Mouse (Mus musculus) right cerebral cortex, postnatal 10 days (tissue): Measurements from ENCODE around the gene Fgfr2.
A peak's percentile ranks its signal among the peaks of the same experiment; 100 is the strongest.

ENCODE experiments used
- DNase-seq, 2 experiments: peaks; one replicate each; pipeline ENCODE4 v3.0.0; 2021; ENCODE audit warnings: low spot score in 2 of 2

The Fgfr2 gene

DNA sequence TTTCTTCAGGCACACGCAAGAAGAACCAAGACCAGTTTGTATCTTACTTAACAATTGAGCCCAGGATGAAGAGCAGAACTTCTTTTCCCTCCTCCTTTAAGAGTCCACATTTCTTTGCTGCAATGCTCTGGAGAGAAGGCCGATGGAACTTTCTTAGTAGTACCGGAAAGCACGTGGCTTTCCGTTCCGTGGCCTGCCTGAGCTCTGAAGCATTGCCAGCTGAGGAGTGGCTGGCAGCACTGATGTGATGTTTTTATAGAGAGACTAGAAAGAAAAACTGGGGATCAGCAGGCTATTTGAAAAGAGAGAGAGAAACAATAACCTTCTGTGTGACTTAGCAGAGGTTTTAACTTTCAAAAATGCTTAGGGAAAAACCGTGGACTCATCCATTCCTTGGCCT, 1031.6 kb downstream of the Fgfr2 start:
- DNase-seq = no peak

DNA sequence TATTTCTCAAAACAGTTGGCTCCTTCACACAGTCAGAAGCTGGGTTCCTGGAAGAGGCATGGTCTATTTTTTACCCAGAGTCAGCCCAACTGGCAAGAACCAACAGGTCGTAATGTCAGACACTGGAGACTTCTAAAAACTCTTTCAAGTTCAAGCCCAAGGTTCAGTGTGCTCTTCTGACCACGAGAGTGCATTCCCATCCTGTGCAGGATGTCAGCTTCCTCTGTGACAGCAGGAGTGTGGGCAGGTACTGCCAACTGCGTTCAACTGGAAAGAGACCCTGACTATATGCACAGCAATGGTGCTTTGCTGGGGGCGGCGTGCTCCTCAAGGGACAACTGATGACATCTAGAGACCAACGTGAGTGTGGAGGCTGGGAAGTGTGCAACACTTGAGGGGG, 1034.5 kb downstream of the Fgfr2 start:
- DNase-seq = no peak

DNA sequence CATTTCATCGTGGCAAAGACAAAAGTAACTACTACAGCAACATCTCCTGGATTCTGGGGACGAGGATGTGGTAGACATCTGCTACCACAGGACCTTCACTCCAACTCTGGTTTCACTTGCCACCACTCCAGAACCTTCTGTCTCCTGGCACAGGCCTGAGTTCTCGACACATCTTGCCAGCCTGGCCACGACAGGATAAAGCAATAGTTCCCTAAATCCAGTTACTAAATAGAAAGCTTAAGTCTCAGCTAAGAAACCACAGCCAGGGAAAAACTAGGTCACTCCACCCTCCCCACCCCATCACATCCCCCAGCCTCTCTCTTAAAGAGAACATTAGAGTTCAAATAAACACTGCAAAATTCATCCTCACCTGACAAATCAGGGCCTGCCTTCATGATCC, 1035.0 kb downstream of the Fgfr2 start:
- peak in 1 of 2 experiments; percentile 52 for DNase-seq

DNA sequence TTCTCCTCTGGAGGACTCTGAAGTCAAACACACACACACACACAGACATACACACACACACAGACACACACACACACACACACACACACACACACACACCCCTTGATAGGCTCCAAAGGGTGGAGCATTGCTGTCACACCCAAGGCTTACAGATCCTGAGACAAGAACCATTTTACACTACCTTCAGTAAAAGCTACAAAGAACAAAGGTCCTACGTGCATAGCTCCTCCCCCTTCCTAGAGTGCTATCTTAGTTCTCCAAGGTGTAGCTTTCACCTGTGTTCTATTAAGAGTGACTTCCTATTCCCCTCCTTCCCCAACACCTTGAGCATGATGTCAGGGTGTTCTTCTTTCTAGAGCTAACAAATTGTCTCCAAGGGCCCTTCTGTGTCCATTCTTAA, 1047.3 kb downstream of the Fgfr2 start:
- no peak for DNase-seq

DNA sequence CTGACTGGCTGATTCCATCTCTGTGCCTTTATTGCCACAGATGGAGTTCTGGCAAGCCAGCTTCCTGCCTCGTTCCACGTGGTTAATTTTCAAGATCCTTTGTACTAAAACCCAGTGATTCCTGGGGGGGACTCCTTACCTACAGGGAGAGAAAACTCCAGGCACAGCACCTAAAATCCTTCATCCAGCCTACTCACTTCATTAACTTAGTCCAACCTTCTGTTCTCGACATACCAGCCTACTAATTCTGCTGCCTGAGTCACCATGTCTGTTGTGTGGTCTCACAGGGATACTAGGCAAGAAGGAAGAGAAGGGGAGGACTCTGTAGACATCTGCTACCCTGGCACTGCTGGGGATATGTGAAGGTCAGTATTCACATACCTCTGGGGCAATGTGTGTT, 1048.6 kb downstream of the Fgfr2 start:
- no peak for DNase-seq

DNA sequence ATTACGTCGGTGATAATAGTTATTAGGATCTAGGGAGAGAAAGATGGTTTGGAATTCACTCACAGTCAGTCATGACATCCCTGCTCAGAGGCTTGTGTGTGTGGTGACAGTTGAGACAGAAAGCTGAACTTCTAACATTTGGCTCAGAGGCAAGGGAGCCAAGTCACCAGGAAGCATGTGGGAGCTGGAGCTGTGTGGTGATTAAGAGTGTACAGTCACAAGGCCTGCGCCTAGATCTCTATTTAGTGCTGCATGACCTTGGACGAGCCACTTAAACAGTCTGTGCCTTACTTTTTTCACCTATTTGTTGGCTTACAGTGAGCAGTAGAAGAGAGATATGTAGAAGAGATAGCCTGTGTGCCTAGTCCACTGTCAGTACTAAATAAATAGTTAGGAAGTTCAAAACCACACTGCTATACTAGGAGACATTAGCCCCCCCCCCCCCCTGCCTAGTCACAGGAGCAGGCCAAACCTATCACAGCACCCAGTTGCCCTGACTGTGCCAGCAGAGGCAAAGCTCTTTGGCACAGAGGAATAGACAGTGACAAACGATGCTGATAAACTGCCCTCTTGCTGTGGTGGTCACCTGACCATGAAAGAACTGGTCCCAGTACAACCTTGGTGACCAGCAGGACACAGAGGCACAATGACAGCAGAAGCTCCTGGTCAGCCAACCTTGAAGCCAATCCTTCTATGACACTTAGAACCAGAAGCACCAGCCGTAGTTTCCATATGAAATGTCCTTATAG, 1052.1 kb downstream of the Fgfr2 start:
- no peak for DNase-seq

DNA sequence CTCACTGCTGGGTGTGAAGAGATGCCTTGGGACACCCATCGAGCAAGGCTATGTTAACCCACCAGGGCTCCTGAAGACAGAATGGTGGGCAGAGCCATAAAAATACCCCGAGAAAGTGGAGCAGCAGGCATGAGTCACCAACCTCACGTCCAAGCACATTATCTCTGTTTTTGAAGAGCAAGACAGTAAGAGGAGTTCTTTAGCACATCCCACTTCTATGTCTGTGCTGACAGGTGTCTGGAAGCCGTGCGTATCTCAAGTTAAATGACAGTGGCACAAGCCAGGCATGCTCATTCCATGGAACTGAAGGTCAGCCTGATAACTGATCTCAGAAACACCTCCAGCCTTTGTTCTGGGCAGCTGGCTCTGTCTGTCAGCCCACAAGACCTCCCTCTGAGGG, 1055.2 kb downstream of the Fgfr2 start:
- DNase-seq = peak in 1 of 2 experiments; percentile 57

DNA sequence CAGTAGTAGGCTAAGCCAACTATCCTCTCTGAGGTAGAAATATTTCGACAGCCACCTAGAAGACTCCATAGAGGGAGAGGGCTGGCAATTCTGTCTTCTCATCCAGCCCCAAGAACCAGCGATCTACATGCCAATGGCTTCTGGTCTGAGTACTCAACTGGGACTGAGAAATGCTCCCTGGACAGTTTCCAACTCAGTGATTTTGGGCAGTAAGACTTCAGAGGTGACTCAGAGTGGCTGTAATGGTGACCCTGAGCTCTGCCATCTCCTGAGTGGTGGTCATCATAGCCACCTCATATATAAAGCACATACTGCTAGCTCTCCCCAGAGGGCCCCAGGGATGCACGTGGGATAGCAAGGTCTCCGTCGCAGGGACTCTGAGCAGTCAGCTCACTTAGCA, 1055.6 kb downstream of the Fgfr2 start:
- no peak for DNase-seq

DNA sequence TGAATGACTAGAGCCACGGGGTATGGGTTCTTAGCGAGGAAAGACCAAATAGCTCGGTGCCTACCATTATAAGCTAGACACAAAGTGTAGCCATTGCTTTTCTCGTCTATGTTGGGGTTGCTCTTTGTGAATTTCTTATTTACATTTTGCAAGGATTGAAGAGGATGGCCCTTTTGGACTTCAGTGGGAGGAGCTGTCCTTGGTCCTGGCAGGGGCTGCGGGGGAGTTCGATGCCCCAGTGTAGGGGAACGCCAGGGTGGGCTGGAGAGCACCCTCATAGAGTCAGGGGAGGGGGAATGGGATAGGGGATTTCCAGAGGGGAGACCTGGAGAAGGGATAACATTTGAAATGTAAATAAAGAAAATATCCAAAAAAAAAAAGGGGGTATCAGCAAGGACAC, 1063.0 kb downstream of the Fgfr2 start:
- no peak for DNase-seq

DNA sequence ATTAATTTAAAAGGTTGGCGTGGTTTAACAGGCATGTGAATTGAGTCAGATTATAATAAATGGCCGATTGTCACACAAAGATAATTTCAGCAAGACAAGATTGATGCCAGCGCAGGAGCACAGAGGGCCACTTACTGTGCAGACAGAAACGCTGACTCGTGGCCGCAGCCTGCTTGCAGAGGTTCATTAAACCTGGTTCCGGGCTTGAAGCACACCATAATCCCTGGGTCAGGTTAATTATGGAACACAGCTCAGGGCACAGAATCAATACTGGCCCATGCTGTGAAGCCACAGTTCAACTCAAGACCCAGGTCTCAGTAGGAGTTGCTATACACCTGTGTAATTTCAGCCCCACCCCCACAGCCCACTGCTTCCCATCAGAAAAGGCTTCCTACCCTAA, 1066.6 kb downstream of the Fgfr2 start:
- no peak for DNase-seq

DNA sequence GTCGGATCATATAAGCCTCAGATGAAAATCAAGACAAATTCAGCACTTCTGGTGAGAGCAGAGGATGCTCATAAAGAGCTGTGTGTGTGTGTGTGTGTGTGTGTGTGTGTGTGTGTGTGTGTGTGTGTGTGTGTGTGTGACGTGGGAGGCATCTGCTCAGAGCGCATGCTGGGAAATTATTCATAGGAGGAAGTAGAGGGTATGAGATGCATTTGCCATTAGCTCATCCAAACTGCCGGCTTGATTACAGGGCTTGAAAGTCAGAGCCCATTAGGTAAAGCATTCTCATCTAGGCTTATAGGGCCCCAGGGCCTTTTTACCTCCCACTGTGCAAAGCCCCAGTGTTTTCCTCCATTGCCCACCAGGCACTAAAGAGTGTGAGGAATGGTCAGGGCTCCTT, 1076.5 kb downstream of the Fgfr2 start:
- DNase-seq = no peak

DNA sequence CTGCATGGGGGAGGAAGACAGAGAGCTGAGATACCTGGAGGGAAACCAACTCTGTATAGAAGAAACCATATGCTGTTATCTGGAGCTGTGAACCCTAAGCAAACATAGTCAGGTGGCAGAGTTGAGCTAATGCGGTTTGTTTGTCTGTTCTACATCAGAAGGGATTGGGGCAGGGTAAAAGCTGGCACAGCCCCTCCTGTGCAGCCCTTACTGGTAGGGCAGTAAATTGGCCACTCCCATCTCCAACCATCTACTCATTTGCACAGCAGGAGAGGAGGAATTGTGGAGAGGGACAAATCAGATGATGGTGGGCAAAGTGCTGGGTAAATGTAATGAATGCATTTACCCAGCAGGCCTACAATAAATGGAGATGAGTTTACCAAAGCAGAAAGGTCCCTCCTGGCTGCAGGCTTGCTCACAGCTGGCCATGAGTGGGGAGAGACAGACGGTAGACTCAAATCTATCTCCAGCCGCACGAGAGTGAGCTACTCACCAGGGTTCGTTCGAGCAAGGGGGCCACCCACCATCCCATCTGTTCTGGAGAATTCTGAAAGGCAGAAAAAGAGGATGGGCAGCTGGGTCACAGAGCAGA, 1091.1 kb downstream of the Fgfr2 start:
- DNase-seq = no peak

DNA sequence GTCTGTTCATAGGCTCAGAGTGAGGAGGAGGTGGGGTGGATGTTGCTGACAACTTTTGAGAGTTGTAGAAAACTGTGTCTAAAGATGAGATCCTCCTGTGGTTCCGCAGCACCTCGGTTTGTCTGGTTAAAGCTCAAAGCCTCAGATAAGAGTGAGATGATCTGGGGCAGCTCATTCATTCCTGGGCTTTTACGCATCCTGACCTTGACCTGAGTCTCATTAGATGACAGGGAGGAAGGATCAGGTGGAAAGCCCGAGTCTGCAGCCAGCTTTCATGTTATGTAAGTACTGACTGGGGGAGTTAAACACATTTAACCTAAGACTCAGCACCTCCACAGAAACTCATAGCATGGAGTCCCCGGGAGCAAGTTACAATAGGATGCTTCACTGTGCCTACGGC, 1096.5 kb downstream of the Fgfr2 start:
- DNase-seq = no peak

DNA sequence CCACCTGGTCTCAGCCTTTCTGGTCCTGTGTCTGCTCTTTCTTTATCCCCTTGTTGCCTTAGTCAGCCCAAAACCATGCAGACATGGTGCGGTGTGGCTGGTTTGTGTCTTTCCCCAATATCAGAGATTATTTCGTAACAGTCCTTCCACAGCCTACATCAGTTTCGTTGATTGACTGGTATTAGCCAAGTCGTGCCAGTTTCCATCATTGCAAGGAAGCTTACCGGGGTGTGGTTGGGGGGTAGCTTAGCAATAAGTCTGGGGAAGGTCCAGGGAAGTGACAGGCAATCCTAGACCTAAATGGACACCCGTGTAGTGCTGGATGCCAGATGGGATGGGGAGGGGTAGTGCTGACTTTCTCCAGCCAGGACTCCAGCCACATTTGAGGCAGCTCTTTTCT, 1097.6 kb downstream of the Fgfr2 start:
- DNase-seq = no peak

DNA sequence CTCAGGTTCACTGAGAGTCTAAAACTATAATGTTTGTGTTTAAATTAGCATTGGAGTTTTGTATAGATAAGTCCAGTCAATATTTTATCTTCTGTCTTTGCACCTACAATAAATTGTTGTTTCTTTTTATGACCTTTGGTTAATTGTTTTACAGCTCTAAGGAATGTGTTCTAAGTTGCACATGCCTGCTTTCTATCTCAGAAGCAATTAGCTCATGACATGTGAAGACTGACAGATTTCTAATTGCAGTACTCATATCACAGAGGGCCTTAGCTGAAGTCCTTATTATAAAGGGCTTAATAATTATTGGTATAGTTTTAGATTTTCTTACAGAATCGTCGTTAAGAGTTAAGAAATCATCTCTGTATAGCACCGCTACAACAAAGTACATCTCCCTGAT, 1107.2 kb downstream of the Fgfr2 start:
- no peak for DNase-seq

DNA sequence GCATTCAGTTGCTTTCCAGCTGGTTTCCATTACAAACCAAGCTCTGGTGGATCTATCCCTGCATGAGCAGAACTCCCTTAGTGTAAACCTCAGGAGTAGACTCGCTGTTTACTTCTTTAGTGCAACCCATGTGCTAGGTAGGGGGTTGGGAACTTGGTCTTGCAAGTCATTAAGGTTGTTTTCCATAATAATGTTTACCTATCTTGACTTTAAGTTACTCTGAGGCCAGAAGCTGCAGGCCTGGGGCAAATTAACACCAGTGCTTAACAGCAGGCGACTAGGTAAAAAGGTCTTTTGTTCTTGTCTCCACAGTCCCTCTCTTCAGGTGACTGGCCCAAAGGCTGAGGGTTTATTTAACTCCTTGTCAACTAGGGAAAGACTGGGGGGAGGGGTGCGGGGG, 1108.0 kb downstream of the Fgfr2 start:
- DNase-seq = no peak

DNA sequence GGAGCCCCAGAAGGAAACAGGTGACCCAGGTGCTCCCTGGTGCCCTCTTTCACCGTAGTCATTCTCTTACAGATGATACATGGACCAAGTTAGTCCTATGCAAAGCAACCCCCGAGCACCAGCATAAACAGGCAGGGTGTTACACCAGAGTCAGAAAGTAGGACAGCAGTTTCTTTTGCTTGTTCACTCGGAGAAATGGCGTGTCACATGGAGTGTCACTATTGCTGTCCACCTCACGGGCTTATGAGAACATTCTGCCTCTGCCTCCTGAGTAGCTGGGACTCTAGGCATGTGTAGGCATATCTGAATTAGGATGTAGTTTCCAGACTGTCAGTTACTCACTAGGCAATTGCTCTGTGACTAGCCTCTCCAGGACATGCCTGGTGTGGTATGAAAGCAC, 1109.2 kb downstream of the Fgfr2 start:
- DNase-seq = no peak

DNA sequence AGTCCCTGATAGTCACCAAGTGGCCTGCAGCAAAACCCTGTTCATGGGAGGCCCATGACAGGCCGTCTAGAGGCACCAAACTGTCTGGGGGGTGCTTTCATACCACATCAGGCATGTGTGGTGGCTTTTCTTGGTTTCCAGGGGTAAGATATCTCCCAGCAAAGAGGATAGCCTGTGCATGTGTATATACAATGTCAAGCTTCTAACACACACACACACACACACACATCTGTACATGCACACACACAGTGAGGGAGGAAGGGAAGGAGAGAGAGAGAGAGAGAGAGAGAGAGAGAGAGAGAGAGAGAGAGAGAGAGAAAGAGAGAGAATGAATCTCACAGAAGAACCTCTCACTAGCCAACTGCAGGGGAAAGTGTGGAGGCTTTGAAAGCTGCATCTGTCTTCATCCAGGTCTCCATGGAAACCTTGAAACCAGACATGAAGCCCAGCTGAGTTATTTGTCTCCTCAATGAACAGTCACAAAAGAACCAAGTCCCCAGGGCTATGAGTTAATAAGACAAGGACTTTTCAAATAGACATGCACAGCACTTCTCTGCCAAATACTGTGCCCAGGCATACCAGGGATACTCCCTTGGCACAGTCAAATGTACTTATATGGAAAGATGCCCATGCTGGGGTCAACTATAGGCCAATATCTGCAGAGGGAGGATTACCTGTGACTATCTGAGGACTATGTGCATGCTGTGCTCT, 1110.0 kb downstream of the Fgfr2 start:
- DNase-seq = peak; percentile 58 to 80

DNA sequence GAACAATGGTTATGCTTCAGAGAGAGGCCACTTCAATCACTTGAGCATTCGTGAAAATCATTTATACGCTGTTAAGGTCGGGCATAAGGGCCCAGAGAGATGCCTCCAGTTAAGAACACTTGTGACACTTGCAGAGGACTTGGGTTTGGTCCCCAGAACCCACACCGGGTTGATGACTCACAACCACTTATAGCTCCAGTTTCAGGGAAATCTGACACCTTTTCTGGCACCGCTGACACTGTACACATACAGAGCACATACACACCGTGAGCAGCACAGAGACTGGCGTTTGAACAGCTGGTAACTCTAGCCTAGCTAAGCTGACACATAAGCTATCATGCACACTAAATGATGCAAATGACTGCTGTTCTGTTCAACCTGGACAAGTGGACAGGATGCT, 1114.1 kb downstream of the Fgfr2 start:
- DNase-seq = no peak

DNA sequence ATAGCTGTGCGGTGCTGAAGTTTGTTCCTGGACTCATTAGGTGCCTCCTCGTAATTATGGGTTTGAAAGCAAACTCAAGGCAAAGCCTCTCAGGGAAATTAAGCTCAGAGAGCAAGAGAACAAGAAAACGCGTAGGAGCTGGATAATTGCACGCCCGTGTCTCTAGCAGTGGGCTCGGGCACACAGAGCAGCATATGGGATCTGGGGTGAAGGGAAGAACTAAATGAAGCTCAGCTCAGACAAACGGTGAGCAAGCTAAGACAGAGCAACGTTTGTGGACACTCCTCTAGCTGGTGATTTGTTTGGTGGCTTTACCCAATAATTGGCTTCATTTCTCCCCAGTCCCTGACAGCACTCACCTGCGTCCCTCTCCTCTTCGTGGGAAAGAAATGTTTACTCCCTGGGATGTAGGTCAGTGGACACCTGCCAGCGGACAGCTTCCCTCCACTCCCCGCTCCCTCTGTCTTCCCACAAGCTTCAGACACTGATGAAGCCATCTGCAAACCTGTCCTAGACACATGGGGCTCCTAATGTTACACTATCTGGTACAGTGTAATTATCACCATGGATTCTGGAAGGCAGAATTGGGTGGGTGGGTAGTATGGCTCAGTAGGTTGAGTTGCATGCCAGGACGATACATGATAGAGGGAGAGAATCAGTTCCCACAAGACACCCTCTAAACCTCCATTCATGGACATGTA, 1117.0 kb downstream of the Fgfr2 start:
- DNase-seq = peak; percentile 38 to 50

DNA sequence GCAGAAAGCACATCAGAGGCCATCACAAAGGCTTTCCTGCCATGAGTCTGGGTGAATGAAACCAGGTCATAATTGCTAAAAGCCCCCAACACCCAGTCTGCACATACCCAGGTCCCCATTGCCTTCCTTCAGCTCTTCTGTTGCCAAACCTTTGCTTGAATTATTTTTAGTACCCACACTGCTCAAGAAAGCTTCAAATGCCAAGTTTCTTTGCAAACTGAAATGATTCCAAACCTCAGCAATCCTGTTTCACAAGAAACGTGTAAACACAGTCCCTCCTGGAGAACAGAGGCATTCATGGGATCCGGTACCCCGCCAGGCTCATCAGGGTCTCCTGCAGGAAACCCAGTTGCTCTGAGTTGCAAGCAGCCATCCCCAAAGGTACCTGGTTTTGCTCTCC, 1130.3 kb downstream of the Fgfr2 start:
- DNase-seq = no peak

DNA sequence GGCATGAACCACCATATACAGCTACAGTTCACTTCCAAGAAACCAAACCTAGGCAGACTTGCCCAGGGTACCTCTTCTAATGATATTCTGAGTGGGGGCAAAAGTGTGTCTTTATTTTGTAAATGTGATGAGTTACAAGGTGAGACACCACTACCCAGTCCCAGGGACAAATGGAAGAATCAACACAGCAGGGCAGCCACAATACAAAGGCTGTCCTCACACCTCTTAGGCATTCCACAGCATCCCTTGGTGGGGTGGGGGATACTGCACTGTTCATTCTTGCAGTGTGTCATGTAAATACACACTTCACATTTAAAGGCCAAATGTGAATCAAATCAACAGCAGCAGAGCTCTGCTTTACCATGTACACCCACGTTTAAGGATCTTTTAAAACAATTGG, 1130.9 kb downstream of the Fgfr2 start:
- DNase-seq = no peak

DNA sequence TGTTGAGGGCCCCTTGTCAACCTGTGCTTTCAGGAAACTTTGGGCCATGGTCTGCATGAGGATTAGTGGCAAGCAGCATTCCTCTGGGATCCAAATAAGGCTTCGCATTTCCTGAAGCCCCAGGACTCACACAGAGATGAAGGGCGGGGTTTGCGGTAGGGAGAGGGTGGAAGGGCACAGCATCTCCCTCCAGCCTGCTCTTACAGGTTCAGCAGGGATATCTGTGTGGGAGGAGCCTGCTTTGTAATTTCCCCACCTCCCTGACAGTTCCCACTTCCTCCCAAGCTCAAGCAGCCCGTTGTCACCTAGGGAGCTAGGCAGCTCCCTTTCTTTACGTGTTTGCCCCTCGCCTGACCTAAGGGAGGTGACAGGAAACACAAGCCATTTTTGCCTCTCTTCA, 1134.1 kb downstream of the Fgfr2 start:
- DNase-seq = no peak
